Mouse (Mus musculus): ENCODE data around the gene Tiam1. TPM values are rescaled to one million over a fixed set of nuclear protein-coding genes. Genes with fewer than 3 reads are reported as not detected.
A peak's percentile ranks its signal among the peaks of the same experiment; 100 is the strongest.

Gene Tiam1
- polyA plus RNA-seq, 2 experiments: 1.6 to 4.2 TPM

DNA sequence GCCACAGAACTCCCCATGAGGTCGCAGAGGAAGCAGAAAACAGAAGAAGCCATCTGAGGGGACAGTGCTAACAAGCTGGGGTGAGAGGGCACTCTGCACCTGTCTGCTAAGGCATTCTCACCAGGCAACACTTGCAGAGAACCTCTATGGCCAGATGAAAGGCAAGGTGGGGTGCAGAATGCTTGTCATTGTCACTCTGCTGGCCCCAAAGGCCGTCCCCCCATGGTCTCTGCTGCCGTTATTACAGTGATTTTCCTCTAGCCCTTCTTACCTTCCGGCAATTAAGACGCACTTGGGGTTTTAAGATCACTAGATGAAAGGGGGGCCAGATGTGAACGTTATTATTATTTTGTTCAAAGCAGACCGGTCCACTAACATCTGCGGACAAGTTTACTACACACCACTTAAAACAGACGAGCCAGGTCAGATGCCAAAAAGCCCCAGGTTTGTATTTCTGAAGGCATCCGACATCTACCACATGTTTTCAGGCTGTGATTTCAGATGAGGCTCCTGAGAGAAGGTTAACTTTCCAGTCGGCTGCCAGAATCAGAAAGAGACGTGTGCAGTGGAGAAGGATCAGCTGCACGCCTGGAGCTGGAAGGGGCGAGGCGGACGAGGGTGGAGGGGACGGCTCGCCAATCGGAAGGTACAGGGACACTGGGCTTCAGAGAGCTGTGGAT is 198.8 kb downstream of the Tiam1 start:
- DNase-seq (ENCODE audit: low read depth in 3 of 3, low spot score in 3 of 3): no peak
- Histone ChIP-seq H3K4me2 (ENCODE audit: low read depth) (no peak overlapping the region), H3K36me3 (replicated peaks; ENCODE audit: control insufficient read depth, insufficient read depth, low read depth) (no peaks in the 10 kb centered on the region), H3K4me1 (replicated peaks; ENCODE audit: control insufficient read depth in 2 of 2, insufficient read depth in 2 of 2, low read length in 1 of 2) (no peaks in the 10 kb centered on the region), H3K9ac (replicated peaks) (no peak overlapping the region), H3K9me3 (ENCODE audit: control insufficient read depth, low read length) (no peaks in the 10 kb centered on the region), H3K27me3 (ENCODE audit: control insufficient read depth, insufficient read depth, low read length) (no peaks in the 10 kb centered on the region), H3K27ac (no peak overlapping the region), H3K4me3 (ENCODE audit: insufficient read depth in 1 of 2, low read depth in 2 of 2, low read length in 2 of 2) (no peak overlapping the region)
- no peak for ATAC-seq (ENCODE audit: insufficient read depth)
- TF ChIP-seq CTCF (IDR thresholded peaks at IDR 0.05; ENCODE audit: low read depth) (no peak), EP300 (IDR thresholded peaks at IDR 0.05; ENCODE audit: low read depth) (no peak)
- WGBS (ENCODE audit: insufficient replicate concordance): 71% methylated on average over 19 of the region's 19 CpGs

GRCm38 (mm10) chr16:89944050-89944449 is 199.5 kb downstream of the Tiam1 start:
- no peaks in the 10 kb centered on the region for H3K9me3 ChIP-seq (ENCODE audit: control insufficient read depth, low read length)
- no peaks in the 10 kb centered on the region for H3K36me3 ChIP-seq (replicated peaks; ENCODE audit: control insufficient read depth, insufficient read depth, low read depth)
- H3K4me1 ChIP-seq (replicated peaks; ENCODE audit: control insufficient read depth in 2 of 2, insufficient read depth in 2 of 2, low read length in 1 of 2): no peaks in the 10 kb centered on the region
- H3K4me2 ChIP-seq (ENCODE audit: low read depth): no peak overlapping the region
- DNase-seq (ENCODE audit: low read depth in 3 of 3, low spot score in 3 of 3) (no peak), ATAC-seq (ENCODE audit: insufficient read depth) (no peak)
- WGBS (ENCODE audit: insufficient replicate concordance): 58% methylated on average over 6 of the region's 6 CpGs
- TF ChIP-seq EP300 (IDR thresholded peaks at IDR 0.05; ENCODE audit: low read depth): no peak
- TF ChIP-seq CTCF (IDR thresholded peaks at IDR 0.05; ENCODE audit: low read depth): no peak
- H3K27ac ChIP-seq: no peak overlapping the region
- H3K9ac ChIP-seq (replicated peaks): no peak overlapping the region
- H3K27me3 ChIP-seq (ENCODE audit: control insufficient read depth, insufficient read depth, low read length): no peaks in the 10 kb centered on the region
- H3K4me3 ChIP-seq (ENCODE audit: insufficient read depth in 1 of 2, low read depth in 2 of 2, low read length in 2 of 2): no peak overlapping the region

- Histone ChIP-seq H3K4me1 (replicated peaks; ENCODE audit: control insufficient read depth in 2 of 2, insufficient read depth in 2 of 2, low read length in 1 of 2) (peaks cover 0 to 4% of the 10 kb centered on the region in 2 experiments; a peak in 2 of 4 replicates), H3K4me2 (ENCODE audit: low read depth) (no peak overlapping the region), H3K27me3 (ENCODE audit: control insufficient read depth, insufficient read depth, low read length) (no peaks in the 10 kb centered on the region), H3K27ac (no peak overlapping the region), H3K9me3 (ENCODE audit: control insufficient read depth, low read length) (no peaks in the 10 kb centered on the region), H3K36me3 (replicated peaks; ENCODE audit: control insufficient read depth, insufficient read depth, low read depth) (no peaks in the 10 kb centered on the region), H3K9ac (replicated peaks) (no peak overlapping the region), H3K4me3 (ENCODE audit: insufficient read depth in 1 of 2, low read depth in 2 of 2, low read length in 2 of 2) (no peak overlapping the region)
- no peak for ATAC-seq (ENCODE audit: insufficient read depth)
- TF ChIP-seq EP300 (IDR thresholded peaks at IDR 0.05; ENCODE audit: low read depth): no peak
- no peak for TF ChIP-seq CTCF (IDR thresholded peaks at IDR 0.05; ENCODE audit: low read depth)
- WGBS (ENCODE audit: insufficient replicate concordance): 63% methylated on average over 19 of the region's 19 CpGs
- no peak for DNase-seq (ENCODE audit: low read depth in 3 of 3, low spot score in 3 of 3)
Observed at GRCm38 (mm10) chr16:89943267-89943971, 200.2 kb downstream of the Tiam1 start.

DNA sequence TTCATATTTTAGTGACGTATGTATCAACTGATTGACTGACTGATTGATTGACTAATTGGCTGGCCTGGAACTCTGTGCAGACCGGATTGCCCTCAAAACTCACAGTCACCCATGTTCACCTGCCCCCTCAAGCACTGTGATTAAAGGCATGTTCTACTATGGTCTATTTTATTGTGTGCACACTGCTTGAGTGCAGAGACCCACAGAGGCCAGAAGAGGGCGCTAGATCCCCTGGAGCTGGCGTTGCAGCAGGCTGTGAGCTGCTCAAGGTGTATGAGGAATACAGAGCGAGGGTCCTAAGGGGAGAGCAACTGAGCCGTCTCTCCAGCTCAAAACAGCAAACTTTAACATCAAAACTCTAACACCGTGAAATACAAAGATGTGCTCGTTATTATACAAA is 202.9 kb downstream of the Tiam1 start:
- WGBS (ENCODE audit: insufficient replicate concordance): 74% methylated on average over 8 of the region's 8 CpGs
- no peak overlapping the region for H3K4me2 ChIP-seq (ENCODE audit: low read depth)
- DNase-seq (ENCODE audit: low read depth in 3 of 3, low spot score in 3 of 3) (no peak), ATAC-seq (ENCODE audit: insufficient read depth) (no peak)
- H3K9ac ChIP-seq (replicated peaks): no peak overlapping the region
- no peaks in the 10 kb centered on the region for H3K27me3 ChIP-seq (ENCODE audit: control insufficient read depth, insufficient read depth, low read length)
- no peak overlapping the region for H3K4me3 ChIP-seq (ENCODE audit: insufficient read depth in 1 of 2, low read depth in 2 of 2, low read length in 2 of 2)
- TF ChIP-seq CTCF (IDR thresholded peaks at IDR 0.05; ENCODE audit: low read depth) (peak; percentile 74), EP300 (IDR thresholded peaks at IDR 0.05; ENCODE audit: low read depth) (no peak)
- no peaks in the 10 kb centered on the region for H3K36me3 ChIP-seq (replicated peaks; ENCODE audit: control insufficient read depth, insufficient read depth, low read depth)
- H3K4me1 ChIP-seq (replicated peaks; ENCODE audit: control insufficient read depth in 2 of 2, insufficient read depth in 2 of 2, low read length in 1 of 2): peaks cover 0 to 7% of the 10 kb centered on the region in 2 experiments; a peak in 2 of 4 replicates
- no peaks in the 10 kb centered on the region for H3K9me3 ChIP-seq (ENCODE audit: control insufficient read depth, low read length)
- H3K27ac ChIP-seq: no peak overlapping the region

DNA sequence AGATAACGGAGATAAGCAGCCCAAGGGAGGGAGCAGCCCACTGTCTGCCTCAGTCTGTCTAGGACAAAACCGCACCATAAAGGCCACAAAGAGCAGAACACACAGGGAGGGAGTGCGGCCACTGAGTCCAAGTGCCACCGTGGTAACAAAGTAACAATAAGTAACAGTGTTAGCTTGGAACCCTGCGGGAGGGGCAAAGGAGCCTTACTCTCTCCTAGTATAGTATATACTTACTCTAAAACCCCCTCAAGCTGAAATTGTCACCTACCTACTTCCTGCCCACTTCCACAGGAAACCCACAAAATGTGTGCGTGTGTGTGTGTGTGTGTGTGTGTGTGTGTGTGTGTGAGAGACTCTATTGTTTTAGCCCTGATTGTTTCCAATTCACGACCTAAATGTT is 205.3 kb downstream of the Tiam1 start:
- Histone ChIP-seq H3K27me3 (ENCODE audit: control insufficient read depth, insufficient read depth, low read length) (no peaks in the 10 kb centered on the region), H3K9me3 (ENCODE audit: control insufficient read depth, low read length) (no peaks in the 10 kb centered on the region), H3K4me3 (ENCODE audit: insufficient read depth in 1 of 2, low read depth in 2 of 2, low read length in 2 of 2) (no peak overlapping the region), H3K4me2 (ENCODE audit: low read depth) (no peak overlapping the region), H3K27ac (no peak overlapping the region), H3K36me3 (replicated peaks; ENCODE audit: control insufficient read depth, insufficient read depth, low read depth) (no peaks in the 10 kb centered on the region), H3K9ac (replicated peaks) (no peak overlapping the region), H3K4me1 (replicated peaks; ENCODE audit: control insufficient read depth in 2 of 2, insufficient read depth in 2 of 2, low read length in 1 of 2) (peaks cover 0 to 7% of the 10 kb centered on the region in 2 experiments; a peak in 2 of 4 replicates)
- ATAC-seq (ENCODE audit: insufficient read depth) (no peak), DNase-seq (ENCODE audit: low read depth in 3 of 3, low spot score in 3 of 3) (no peak)
- no peak for TF ChIP-seq CTCF (IDR thresholded peaks at IDR 0.05; ENCODE audit: low read depth)
- TF ChIP-seq EP300 (IDR thresholded peaks at IDR 0.05; ENCODE audit: low read depth): no peak
- 7% methylated on average over 7 of the region's 7 CpGs for WGBS (ENCODE audit: insufficient replicate concordance)

All from liver, embryonic 14.5 days (tissue).